Mouse (Mus musculus) NIH3T3 (cell line): ENCODE data around the gene Rhbdl2.

Experiments used
- DNase-seq: peaks from one replicate; pipeline ENCODE4 v3.0.0-alpha.2; 2012; ENCODE audit warnings: low read depth

The Rhbdl2 gene

GRCm38 (mm10) chr4:123787191-123787985 is at the start of gene Rhbdl2:
Gene Rhbdl2 (plus strand): TSS chr4:123787874.
- DNase-seq: peak; percentile 32

GRCm38 (mm10) chr4:123738708-123739107 is 49.0 kb upstream of the Rhbdl2 start:
- no peak for DNase-seq

GRCm38 (mm10) chr4:123742891-123743290 is 44.8 kb upstream of the Rhbdl2 start:
- no peak for DNase-seq

- DNase-seq: peak; percentile 15
Observed at GRCm38 (mm10) chr4:123745221-123745775, 42.4 kb upstream of the Rhbdl2 start.

- DNase-seq: peak; percentile 29
Observed at GRCm38 (mm10) chr4:123748726-123749415, 38.8 kb upstream of the Rhbdl2 start.

- DNase-seq: peak; percentile 23
Observed at GRCm38 (mm10) chr4:123749484-123750130, 38.1 kb upstream of the Rhbdl2 start.

GRCm38 (mm10) chr4:123750152-123750651 is 37.5 kb upstream of the Rhbdl2 start, which contains the start of gene Akirin1:
Gene Akirin1 (minus strand): TSS chr4:123750345.
- peak; percentile 99 for DNase-seq

- DNase-seq: peak; percentile 63
Observed at GRCm38 (mm10) chr4:123750707-123751312, 36.9 kb upstream of the Rhbdl2 start.

- peak; percentile 70 for DNase-seq
Observed at GRCm38 (mm10) chr4:123758306-123758705, 29.4 kb upstream of the Rhbdl2 start.

- DNase-seq: no peak
Observed at GRCm38 (mm10) chr4:123765071-123765470, 22.6 kb upstream of the Rhbdl2 start.

- no peak for DNase-seq
Observed at GRCm38 (mm10) chr4:123767807-123768206, 19.9 kb upstream of the Rhbdl2 start.

GRCm38 (mm10) chr4:123768234-123768633 is 19.4 kb upstream of the Rhbdl2 start:
- no peak for DNase-seq

GRCm38 (mm10) chr4:123792666-123793065 is 5.0 kb downstream of the Rhbdl2 start:
- DNase-seq: no peak

GRCm38 (mm10) chr4:123793136-123793535 is 5.5 kb downstream of the Rhbdl2 start:
- no peak for DNase-seq

GRCm38 (mm10) chr4:123795057-123795456 is 7.4 kb downstream of the Rhbdl2 start:
- DNase-seq: no peak

GRCm38 (mm10) chr4:123797403-123797802 is 9.7 kb downstream of the Rhbdl2 start:
- no peak for DNase-seq

GRCm38 (mm10) chr4:123797856-123798255 is 10.2 kb downstream of the Rhbdl2 start:
- peak; percentile 45 for DNase-seq

GRCm38 (mm10) chr4:123803642-123804041 is 16.0 kb downstream of the Rhbdl2 start:
- peak; percentile 83 for DNase-seq

- DNase-seq: no peak
Observed at GRCm38 (mm10) chr4:123808304-123808703, 20.6 kb downstream of the Rhbdl2 start.

- DNase-seq: no peak
Observed at GRCm38 (mm10) chr4:123810475-123811295, 23.0 kb downstream of the Rhbdl2 start.

GRCm38 (mm10) chr4:123812525-123812924 is 24.9 kb downstream of the Rhbdl2 start:
- DNase-seq: no peak
